Mouse (Mus musculus) kidney, embryonic 16.5 days (tissue): ENCODE measurements around the gene Phf11b. TPM values are rescaled to one million over a fixed set of nuclear protein-coding genes. Genes with fewer than 3 reads are reported as not detected.
"Not testable (repeated sequence)": the region's sequence is repeated elsewhere in the genome, so short reads cannot be mapped to it uniquely, and the experiment has no call there.

ENCODE experiments used
- ATAC-seq: fragments of 200-750 bp; cut with Nextera tagmentation; 2 replicates; pipeline ENCODE4 v1.8.0; 2017; ENCODE audit warnings: moderate TSS enrichment; ENCODE audit not compliant: low FRiP score, low TSS enrichment
- H3K27ac ChIP-seq: fragments of 300-500 bp; sonication (generic); 2 replicates; pipeline ENCODE4 v1.5.1; 2014; ENCODE audit warnings: low read length
- H3K27me3 ChIP-seq: fragments of 300-500 bp; sonication (generic); 2 replicates; pipeline ENCODE4 v1.6.1; 2014; ENCODE audit warnings: low read length, control low read depth, mixed read lengths; ENCODE audit not compliant: insufficient read depth
- H3K36me3 ChIP-seq: fragments of 300-500 bp; sonication (generic); 2 replicates; pipeline ENCODE4 v1.6.1; 2014; ENCODE audit warnings: low read length, control low read depth, mixed read lengths; ENCODE audit not compliant: insufficient read depth
- H3K4me1 ChIP-seq: fragments of 300-500 bp; sonication (generic); 2 replicates; pipeline ENCODE4 v1.6.1; 2014; ENCODE audit warnings: low read length, control low read depth, mixed read lengths; ENCODE audit not compliant: insufficient read depth
- H3K4me2 ChIP-seq: fragments of 300-500 bp; sonication (generic); replicated peaks from 2 replicates; pipeline ENCODE4 v1.6.1; 2014; ENCODE audit warnings: low read depth, low read length
- H3K4me3 ChIP-seq: fragments of 300-500 bp; sonication (generic); 2 replicates; pipeline ENCODE4 v1.5.1; 2014; ENCODE audit warnings: mild to moderate bottlenecking, low read length
- H3K9ac ChIP-seq: fragments of 300-500 bp; sonication (generic); replicated peaks from 2 replicates; pipeline ENCODE4 v1.6.1; 2014; ENCODE audit warnings: low read length
- H3K9me3 ChIP-seq: fragments of 300-500 bp; sonication (generic); 2 replicates; pipeline ENCODE4 v1.6.1; 2016; ENCODE audit warnings: low read length, control low read depth
- WGBS: fragments of 180-500 bp; shearing (Covaris S2); extraction: QIAGEN DNeasy Blood & Tissue Kit; methylation state at CpG from one replicate; pipeline ENCODE4 v1.1.7; 2014; 5-methylcytosine and 5-hydroxymethylcytosine counted together
- polyA plus RNA-seq: library from polyadenylated mRNA; unstranded; fragments of >200 nt; fragmentation: Nextera tagmentation; extraction: Ambion mirVana; gene quantifications from 2 replicates; pipeline ENCODE4 v1.2.1, GENCODE M21; 2015

Phf11b gene
- 0.51 and 1.2 TPM in 2 replicates for polyA plus RNA-seq

DNA sequence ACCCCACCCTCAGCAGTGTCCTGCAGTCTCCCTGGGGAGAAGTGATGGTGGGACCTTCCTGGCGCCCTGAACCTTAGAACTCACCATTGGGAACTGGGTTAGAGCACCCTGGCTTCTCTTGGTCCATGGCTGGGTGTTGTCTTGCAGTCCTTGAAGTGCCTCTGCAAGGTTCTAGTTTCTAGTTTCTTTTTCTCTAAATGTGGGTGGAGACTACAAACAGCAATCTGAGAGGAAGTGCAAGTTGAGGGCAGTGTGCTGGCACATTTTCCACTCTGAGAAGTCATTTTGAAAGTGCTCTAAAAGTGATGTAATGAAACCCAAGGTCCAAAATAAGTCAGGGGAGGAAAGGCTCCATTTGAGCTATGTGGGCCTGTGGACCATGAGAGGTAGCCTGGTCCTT is at the start of gene Phf11b:
TSS of gene Phf11b (minus strand) at position 163 of the 400 bp plus-strand sequence.
- H3K27me3 ChIP-seq, H3K27ac ChIP-seq, H3K9me3 ChIP-seq, H3K9ac ChIP-seq, H3K36me3 ChIP-seq, H3K4me1 ChIP-seq, H3K4me2 ChIP-seq, H3K4me3 ChIP-seq, ATAC-seq: not testable (repeated sequence)
- 70% methylated on average over 1 of the region's 1 CpGs for WGBS

GRCm38 (mm10) chr14:59390181-59390580 is 49.0 kb upstream of the Phf11b start:
- 64% methylated on average over 4 of the region's 4 CpGs for WGBS
- not testable (repeated sequence) for H3K27ac ChIP-seq, H3K4me3 ChIP-seq, H3K9ac ChIP-seq, H3K27me3 ChIP-seq, H3K4me2 ChIP-seq, H3K9me3 ChIP-seq, H3K36me3 ChIP-seq, H3K4me1 ChIP-seq
- ATAC-seq: 0 out of 2 replicates have a peak, but pooled peaks have one; percentile 35

GRCm38 (mm10) chr14:59389532-59389931 is 48.4 kb upstream of the Phf11b start:
- Histone ChIP-seq H3K4me2 (no peak overlapping the region), H3K27me3 (no peaks in the 10 kb centered on the region), H3K27ac (no peak overlapping the region), H3K36me3 (no peaks in the 10 kb centered on the region), H3K9ac (no peak overlapping the region), H3K4me1 (no peaks in the 10 kb centered on the region), H3K9me3 (no peaks in the 10 kb centered on the region), H3K4me3 (no peak overlapping the region)
- WGBS: 77% methylated on average over 1 of the region's 1 CpGs
- no peak for ATAC-seq

DNA sequence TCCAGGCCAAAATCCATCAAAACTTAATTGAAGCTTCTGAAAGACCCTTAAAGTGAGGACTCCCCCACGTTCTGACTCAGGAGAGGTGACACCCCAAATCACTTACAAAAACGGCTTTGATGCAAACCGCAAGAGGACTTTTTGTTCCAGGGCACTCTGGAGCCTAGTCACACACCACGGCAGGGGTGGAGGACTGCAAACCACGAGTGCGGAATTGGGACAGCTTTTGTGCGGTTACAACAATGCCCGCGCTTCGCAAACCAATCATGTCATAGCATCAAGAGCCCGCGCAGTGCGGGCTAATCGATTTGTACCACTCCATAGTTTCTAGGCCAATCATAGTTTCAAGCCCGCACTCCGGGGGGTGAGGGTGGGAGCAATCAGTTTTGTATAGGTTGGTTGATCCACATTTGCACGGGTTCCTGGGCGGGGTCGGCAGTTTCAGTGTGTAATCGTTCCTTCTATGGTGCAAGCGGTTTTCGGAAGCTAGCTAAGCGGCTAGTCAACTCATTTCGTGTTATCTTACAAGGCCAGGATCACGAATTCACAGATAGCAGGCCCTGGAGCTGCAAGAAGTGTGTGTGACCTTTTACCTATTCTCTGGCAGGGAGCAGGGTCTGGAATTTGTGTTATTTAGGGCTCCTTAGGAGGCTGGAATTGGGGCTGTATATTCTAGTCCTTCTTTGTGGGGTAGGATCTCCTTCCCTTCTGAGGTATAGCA is 29.4 kb upstream of the Phf11b start:
- H3K4me3 ChIP-seq: no peak overlapping the region
- H3K4me1 ChIP-seq: no peaks in the 10 kb centered on the region
- H3K36me3 ChIP-seq: no peaks in the 10 kb centered on the region
- ATAC-seq: no peak
- H3K9ac ChIP-seq: no peak overlapping the region
- H3K27ac ChIP-seq: no peak overlapping the region
- H3K27me3 ChIP-seq: no peaks in the 10 kb centered on the region
- 92% methylated on average over 25 of the region's 25 CpGs for WGBS
- peaks cover 15% of the 10 kb centered on the region for H3K9me3 ChIP-seq
- H3K4me2 ChIP-seq: no peak overlapping the region

DNA sequence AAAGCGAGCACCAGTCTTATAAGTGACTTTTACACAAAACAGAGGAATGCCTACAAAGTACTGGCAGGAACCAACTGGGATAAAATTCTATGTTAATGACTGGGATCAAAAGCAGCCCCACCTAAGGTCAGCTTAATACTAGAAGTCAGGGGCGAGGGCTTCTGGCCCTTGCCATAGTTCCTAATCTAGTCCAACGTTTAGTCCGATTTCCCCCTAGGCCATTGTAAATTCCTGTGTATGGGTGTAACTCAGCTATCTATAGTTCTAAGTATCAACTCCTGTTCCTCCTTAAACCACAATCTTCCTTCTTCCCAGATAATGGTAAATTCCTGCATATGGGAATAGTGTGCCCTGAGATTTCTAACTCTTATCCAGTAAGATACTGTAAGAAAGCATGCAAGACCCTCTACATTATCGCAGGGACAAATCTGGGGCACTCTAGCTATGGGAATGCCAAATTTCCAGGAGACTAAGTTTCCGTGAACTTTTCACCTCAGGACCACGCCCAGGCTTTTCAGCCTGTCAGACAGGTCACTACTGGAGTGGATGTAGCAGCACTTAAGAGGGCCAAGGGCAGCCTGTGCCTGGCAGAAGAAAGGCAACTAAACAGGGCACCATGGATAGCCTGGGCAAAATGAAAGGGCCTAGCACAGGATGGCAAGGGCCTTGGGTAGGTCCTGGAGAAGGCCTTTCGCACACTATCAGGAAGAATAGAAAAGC is 25.4 kb upstream of the Phf11b start:
- no peak overlapping the region for H3K9ac ChIP-seq

DNA sequence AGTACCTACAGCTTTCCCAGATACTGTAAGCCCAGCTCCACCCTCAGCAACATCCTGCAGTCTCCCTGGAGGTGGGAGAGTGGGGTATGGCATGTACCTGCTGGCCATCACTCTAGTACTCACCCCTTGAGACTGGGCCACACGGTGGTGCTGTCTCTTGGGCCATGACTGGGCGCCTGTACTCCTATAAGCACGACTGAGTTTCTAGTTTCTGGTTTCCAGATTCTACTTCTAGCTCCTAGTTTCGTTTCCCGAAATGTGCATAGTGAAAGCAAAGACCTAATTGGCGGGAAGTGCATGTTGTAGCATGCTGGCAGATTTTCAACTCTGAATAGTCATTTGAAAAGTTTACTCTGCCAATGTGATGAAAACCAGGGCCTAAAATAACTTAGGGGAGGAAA is 24.1 kb upstream of the Phf11b start, which contains the start of gene Phf11d:
TSS of gene Phf11d (minus strand) at position 227 of the 401 bp plus-strand sequence.
- H3K9me3 ChIP-seq: no peaks in the 10 kb centered on the region
- no peak for ATAC-seq
- H3K4me1 ChIP-seq: no peaks in the 10 kb centered on the region
- no peak within 1 kb of the TSS for H3K27ac ChIP-seq
- no peak within 1 kb of the TSS for H3K4me2 ChIP-seq
- H3K27me3 ChIP-seq: no peaks in the 10 kb centered on the region
- 83% methylated on average over 6 of the region's 6 CpGs for WGBS
- H3K9ac ChIP-seq: no peak within 1 kb of the TSS
- H3K36me3 ChIP-seq: no peaks in the 10 kb centered on the region
- no peak within 1 kb of the TSS for H3K4me3 ChIP-seq

More for the DNA sequence above, 25.4 kb upstream of the Phf11b start:
- WGBS: 74% methylated on average over 8 of the region's 8 CpGs
- no peaks in the 10 kb centered on the region for H3K4me1 ChIP-seq
- no peak overlapping the region for H3K4me2 ChIP-seq
- H3K4me3 ChIP-seq: no peak overlapping the region
- ATAC-seq: no peak
- H3K9me3 ChIP-seq: peaks cover 9% of the 10 kb centered on the region
- no peak overlapping the region for H3K27ac ChIP-seq
- no peaks in the 10 kb centered on the region for H3K36me3 ChIP-seq
- no peaks in the 10 kb centered on the region for H3K27me3 ChIP-seq

DNA sequence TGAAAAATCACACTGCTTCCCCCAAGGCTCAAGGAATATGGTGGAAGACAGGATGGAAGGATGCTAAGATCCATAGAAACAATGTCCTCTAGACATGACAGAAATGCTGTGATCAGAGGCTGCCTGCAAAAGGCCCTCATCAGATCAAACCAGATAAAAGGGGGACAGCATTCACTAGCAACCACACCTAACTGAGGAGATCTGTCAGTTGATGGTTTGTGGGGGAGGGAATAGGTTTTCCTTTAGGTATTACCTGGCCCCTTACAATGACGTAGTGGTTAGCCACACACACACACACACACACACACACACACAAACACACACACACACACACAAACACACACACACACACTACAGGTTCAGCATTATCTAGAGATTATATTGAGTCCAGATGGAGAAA is 1.6 kb downstream of the Phf11b start:
- H3K9ac ChIP-seq: no peak overlapping the region
- H3K4me3 ChIP-seq: no peak overlapping the region
- no peak overlapping the region for H3K4me2 ChIP-seq
- no peaks in the 10 kb centered on the region for H3K27me3 ChIP-seq
- H3K36me3 ChIP-seq: no peaks in the 10 kb centered on the region
- H3K27ac ChIP-seq: no peak overlapping the region
- no peaks in the 10 kb centered on the region for H3K9me3 ChIP-seq
- no peaks in the 10 kb centered on the region for H3K4me1 ChIP-seq
- 73% methylated on average over 1 of the region's 1 CpGs for WGBS
- no peak for ATAC-seq

- not testable (repeated sequence) for H3K27ac ChIP-seq, H3K4me1 ChIP-seq, ATAC-seq, H3K9me3 ChIP-seq, H3K27me3 ChIP-seq, H3K9ac ChIP-seq, H3K36me3 ChIP-seq, H3K4me3 ChIP-seq, H3K4me2 ChIP-seq
- 80% methylated on average over 3 of the region's 3 CpGs for WGBS
Observed at GRCm38 (mm10) chr14:59336056-59336455, 5.1 kb downstream of the Phf11b start.

- not testable (repeated sequence) for H3K36me3 ChIP-seq, H3K4me3 ChIP-seq
- 43% methylated on average over 3 of the region's 3 CpGs for WGBS
Observed at GRCm38 (mm10) chr14:59330499-59330898, 10.7 kb downstream of the Phf11b start.

DNA sequence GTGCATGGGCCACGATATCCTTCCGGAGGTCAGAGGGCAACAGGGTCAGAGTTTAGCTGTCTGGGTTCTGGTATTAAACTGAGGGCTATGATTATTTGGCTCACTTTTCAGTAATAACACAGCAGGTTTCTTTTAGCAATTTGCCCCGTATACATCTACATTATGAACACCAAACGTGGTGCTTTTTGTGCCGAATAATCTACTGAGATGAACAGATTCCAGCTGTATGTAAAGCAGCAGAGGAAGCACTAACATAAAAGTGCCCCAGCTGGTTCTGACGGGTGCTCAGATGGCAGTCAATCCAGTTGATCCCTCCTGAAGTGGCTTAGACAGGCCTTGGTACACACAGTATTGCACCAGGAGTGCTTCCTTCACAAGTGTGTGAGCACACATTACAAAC is 21.2 kb downstream of the Phf11b start:
- H3K4me3 ChIP-seq, H3K4me2 ChIP-seq, H3K4me1 ChIP-seq, H3K9me3 ChIP-seq, H3K9ac ChIP-seq, H3K36me3 ChIP-seq, ATAC-seq, H3K27me3 ChIP-seq, H3K27ac ChIP-seq: not testable (repeated sequence)
- WGBS: 86% methylated on average over 6 of the region's 6 CpGs

More at GRCm38 (mm10) chr14:59330499-59330898, 10.7 kb downstream of the Phf11b start:
- peak; percentile 54; the same call in 1 of the 2 replicates for ATAC-seq
- not testable (repeated sequence) for H3K27me3 ChIP-seq, H3K4me2 ChIP-seq, H3K9me3 ChIP-seq, H3K27ac ChIP-seq, H3K4me1 ChIP-seq, H3K9ac ChIP-seq
